Mouse (Mus musculus) megakaryocyte progenitor cell, adult 5-6 weeks (primary cell): ENCODE measurements at regions not wholly inside any gene's neighbourhood (a gene's known extent, or its start where the extent isn't known, plus 50 kb on each side); places are given as distances from the start of the nearest gene placed in this dataset.

ENCODE experiments used
- ATAC-seq: replicated peaks from 2 replicates; pipeline ENCODE4 v1.8.0; 2016; ENCODE audit warnings: mild to moderate bottlenecking, moderate TSS enrichment, inconsistent platforms; ENCODE audit not compliant: poor library complexity

DNA sequence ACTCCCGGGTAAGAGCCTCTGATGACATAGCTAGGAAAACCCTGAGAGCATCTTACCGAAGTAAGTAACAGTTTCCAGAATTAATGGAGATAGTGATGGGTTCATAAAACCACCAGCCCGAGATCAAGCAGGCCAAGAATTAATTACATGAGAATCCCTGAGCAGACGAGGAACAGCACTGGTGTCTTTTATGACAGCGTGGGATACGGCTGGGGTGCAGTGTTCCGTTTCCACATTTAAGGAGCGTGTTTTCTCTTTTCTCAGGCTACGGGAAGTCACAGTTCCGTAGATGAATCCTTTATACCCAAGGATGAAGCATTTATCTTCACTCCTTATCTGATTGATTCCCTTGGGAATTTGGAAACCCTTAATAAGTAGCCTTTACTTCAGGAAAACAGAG, 169.1 kb upstream of the Samsn1 start:
- ATAC-seq: no peak

DNA sequence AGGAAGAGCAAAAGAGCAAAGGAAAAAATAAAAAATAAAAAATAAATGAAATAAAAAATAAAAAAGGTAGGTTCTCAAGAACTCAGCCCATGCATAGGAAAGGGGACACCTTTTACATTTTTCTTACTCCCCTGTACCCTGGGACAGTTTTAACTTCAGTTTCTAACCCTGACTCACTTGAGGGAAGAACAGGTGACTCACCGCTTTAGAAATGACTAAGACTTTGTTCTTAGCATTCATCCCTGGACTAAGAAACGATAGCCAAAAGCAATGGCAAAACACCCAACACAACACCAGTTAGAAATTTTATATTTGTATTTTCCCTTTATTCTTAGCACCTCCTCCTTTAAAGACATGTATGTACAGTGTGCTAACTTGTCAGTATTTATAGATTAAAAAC, 161.5 kb upstream of the Samsn1 start:
- no peak for ATAC-seq

DNA sequence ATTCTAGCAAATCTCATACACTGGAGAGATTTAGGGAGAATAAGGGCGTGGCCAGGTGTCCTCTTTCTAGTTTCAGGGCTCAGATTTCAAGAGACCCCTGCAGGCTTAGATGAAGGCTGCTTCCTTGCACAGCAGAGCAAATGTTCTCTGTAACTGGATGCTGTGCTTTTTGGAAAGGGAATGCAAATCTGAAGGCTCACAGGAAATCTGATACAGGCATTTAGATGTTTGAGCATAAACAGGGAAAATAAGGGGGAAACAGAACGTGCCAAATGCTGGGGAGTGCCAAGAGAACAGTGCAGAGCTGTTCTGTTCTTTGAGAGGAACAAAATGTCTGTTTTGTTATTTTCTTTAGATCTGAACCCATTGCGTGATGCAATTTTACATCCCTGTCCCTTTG, 161.0 kb upstream of the Samsn1 start:
- no peak for ATAC-seq

GRCm38 (mm10) chr16:76181596-76181995, 159.5 kb upstream of the Samsn1 start:
- no peak for ATAC-seq

DNA sequence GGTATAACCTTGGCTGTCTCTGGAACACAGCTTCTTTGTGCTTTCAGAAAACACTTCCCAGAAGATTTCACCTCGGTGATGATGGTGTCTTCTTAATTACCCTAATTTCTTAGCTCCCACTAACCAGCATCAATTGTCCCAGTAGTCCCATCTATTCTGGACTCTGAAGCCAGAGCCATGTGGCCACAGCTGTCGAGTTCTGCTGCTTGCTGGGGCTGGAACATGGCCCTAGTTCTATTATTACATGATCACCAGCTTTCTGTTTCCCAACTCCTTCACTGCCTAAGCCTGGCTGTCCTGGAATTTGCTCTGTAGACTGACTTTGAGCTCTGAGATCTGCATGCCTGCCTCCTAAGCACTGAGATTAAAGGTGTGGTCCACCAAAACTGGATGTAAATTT, 145.6 kb upstream of the Samsn1 start:
- ATAC-seq: no peak

GRCm38 (mm10) chr16:76160879-76161278, 138.8 kb upstream of the Samsn1 start:
- ATAC-seq: no peak

DNA sequence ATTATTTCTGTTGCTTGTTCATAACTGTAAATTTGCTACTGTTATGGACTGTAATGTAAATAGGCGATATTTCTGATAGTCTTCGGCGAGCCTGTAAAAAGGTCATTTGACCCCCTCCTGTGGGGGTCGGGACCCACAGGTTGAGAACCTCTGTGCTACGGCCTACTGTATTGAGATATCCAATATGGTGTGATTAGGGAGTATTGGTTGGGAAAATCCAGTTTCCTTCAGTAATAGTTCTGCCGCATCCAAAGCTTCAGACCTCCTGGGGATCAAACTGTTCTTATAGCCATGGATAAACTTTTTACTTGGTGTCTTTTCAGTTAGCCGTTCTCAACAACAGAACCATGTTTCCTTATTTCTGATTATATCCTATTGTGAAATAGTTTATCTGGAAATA, 136.5 kb upstream of the Samsn1 start:
- no peak for ATAC-seq

DNA sequence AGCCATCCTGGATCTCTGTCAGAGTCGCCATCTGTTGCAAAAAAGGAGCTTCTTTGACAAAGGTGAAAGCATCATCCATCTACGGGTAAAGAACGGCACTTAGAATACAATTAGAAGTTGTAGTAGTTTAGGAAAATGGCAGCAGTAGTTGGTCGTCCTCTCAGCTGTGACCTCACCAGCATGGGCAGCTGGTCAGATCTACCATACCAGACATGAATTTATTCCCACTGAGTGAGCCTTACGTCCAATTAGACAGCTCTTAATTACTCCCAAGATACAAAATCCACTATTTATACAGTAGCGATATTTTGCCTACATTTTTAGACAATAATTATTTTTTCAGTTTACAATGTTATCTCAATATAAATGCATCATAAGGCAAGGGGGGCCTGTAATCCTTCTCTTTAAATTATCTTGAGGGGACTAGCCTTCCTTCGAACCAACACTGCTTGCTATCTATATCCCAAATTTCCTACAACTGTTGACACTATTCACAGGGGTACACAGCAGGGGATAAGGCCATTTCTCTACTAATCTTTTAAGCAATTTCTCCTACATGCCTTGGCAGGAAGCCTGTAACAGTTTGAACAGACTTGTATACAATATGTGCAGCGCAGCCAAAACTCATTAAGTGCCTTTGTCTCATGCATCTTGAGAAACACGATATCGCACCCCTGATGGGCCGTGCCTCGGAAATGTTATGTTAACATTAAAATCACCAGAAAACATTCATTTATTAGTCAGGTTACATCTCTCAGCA, 131.9 kb upstream of the Samsn1 start:
- ATAC-seq: no peak

DNA sequence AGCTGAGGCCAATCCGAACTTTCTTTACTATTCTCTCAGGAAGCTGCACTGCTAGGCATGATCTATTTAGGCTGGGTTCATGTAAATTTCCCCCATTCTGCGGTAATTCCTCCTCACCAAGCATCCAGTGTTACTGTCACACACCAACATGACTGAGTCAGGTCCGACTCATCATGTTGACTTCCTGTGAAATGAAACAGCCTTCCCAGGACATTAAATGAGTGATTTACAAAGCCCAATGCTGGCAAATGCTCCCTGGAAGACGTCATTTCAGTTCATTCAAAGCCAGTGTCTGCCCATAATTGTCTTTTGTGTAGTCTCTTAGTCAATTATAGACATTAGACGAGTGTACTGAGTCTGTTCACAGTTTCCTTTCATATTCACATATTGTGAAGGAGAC, 127.5 kb upstream of the Samsn1 start:
- ATAC-seq: no peak

GRCm38 (mm10) chr16:76133892-76134291, 111.8 kb upstream of the Samsn1 start:
- peak; percentile 25; the same call in 1 of the 2 replicates for ATAC-seq

- ATAC-seq: no peak
Measured at GRCm38 (mm10) chr16:76130486-76130885, 108.4 kb upstream of the Samsn1 start.

DNA sequence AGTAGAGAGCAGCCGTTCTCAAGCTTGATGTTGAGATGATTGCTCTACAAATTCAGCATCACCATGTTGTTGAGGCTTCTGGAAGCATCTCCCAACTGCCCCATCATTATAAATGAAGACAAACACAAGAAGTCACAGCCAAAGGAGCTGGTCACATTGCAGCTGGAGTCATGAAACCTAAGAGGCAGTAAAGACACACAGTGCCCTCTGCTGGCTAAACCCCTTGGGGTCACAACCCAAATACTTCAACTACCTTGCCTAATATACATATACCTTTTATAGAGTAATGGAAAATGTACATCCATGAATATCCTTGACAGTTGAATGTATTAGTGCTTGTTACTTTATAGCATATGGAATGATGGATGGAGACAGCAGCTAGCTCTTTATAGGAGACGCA, 107.9 kb upstream of the Samsn1 start:
- ATAC-seq: peak; percentile 97

DNA sequence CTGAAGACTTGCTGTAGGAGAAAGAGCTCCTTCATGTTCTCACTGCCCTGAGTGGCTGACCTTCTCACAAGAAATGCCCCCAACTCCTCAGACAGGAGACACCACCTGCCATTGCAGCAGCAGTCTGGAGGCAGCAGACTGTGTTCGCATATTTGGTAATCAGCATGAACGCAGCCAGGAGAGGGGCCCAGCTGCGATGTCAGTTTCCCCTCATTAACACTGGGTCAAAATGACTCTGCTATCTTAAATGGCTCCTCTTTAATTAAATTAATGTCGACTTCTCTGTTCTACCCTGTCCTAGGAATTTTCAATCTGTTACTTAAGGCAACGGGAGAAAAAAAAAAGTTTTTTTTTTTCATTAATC, 100.9 kb upstream of the Samsn1 start:
- peak; percentile 43; the same call in 1 of the 2 replicates for ATAC-seq

DNA sequence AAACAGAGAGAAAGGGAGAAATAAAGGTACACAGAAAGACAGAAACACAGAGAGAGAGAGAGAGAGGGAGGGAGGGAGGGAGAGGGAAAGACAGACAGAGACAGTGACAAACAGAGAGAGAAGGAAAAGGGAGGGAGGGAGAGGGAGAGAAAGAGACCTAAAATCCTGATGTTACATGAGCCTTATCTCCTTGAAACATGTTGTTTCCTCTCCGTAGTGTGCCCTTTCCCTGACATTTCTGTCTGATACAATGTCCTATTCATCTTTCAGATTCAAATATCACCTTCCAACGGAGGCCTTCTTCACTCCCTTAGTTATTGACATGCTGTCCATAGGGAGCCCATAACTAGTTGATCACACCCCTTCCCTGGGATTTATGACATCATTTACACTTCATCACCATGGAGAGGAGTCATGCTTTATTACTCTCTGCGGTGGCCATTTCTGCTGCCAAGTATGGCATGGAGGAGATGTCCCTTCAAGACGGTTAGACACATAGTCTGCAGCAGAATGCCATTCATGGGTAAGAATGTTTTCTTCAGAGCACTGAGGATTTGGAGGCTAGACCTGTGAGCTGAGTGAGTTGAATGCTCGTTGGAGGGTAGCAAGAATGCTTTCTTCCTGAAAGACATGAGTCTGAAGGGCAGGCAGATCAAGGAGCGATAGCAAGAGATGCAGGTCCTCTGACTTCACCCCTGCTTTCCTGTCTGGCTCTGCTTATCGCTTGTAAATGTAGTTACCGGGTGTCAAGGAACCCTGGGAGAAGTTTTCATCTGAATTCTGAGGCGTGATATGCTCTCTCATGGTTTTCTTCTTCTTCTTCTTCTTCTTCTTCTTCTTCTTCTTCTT, 100.3 kb upstream of the Samsn1 start:
- peak; percentile 65 for ATAC-seq

DNA sequence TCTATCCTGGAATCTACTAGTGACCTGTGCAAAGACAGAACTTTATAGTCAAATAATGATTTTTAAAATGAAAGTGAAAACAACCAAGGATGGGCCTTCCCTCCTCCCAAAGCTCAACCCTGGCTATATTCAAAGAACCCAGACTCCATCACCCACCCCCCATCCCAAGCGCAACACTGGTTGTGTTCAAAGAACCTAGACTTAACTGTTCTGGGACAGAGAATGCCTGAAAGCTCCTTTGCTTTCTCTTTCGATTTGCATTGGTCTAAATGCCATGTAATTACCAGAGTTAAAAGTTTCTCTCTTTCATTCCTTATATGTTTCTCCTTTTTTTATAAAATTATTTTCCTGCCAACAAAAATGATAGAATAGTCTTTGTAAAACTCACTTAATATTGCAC, 98.6 kb upstream of the Samsn1 start:
- no peak for ATAC-seq

- ATAC-seq: peak; percentile 86
Measured at GRCm38 (mm10) chr16:76110383-76110782, 88.3 kb upstream of the Samsn1 start.

- no peak for ATAC-seq
Measured at GRCm38 (mm10) chr16:76108464-76108863, 86.4 kb upstream of the Samsn1 start.

DNA sequence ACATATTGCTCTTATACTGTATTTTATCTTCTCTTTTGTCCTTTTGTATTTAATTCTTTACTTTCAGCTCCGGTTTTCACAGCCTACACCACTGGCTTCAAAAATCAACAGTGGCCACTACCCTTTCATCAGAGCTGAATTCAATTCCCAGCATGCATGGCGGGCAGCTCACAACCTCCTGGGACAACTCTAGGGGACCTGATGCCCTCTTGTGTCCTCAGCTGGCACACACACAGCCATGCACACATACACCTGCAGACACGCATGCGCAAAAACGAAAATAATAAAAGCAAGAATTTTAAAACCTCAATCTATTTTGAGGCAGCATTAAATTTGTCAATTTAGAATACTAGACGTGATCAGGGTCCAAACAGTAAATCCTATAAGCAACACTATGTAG, 82.6 kb upstream of the Samsn1 start:
- peak; percentile 50; the same call in 1 of the 2 replicates for ATAC-seq

GRCm38 (mm10) chr16:76101773-76102172, 79.7 kb upstream of the Samsn1 start:
- ATAC-seq: no peak

DNA sequence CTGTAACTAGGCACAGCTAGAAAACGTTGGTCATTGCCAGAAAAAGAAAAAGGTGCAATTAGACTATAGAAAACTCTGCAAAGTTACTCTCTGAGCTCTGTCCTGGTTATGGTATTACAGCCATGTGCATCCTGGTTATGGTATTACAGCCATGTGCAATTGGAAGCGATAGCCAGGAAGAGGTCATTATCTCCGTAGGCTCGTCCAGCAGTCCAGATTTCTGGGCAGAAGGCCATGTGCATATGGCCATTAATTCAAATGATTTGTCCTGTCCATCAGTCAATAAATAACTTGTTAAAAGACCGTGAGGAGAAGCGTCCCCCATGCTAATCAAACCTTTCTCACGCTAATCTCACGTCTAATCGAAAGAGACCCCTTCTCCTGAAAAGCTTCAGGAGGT, 75.7 kb upstream of the Samsn1 start:
- no peak for ATAC-seq

- no peak for ATAC-seq
Measured at GRCm38 (mm10) chr16:76096363-76096762, 74.3 kb upstream of the Samsn1 start.

GRCm38 (mm10) chr16:76085363-76085762, 63.3 kb upstream of the Samsn1 start:
- no peak for ATAC-seq
